Mouse (Mus musculus) intestine, embryonic 15.5 days (tissue): ENCODE data around the gene Tbx15. TPM values are rescaled to one million over a fixed set of nuclear protein-coding genes. Genes with fewer than 3 reads are reported as not detected.
A peak's percentile ranks its signal among the peaks of the same experiment; 100 is the strongest.

Source experiments
- ATAC-seq: fragments of 200-750 bp; cut with Nextera tagmentation; 2 replicates; pipeline ENCODE4 v1.8.0; 2017; ENCODE audit warnings: moderate TSS enrichment, moderate library complexity
- H3K27ac ChIP-seq: fragments of 300-500 bp; sonication (generic); 2 replicates; pipeline ENCODE4 v1.5.1; 2015; ENCODE audit warnings: mild to moderate bottlenecking, inconsistent platforms
- H3K27me3 ChIP-seq: fragments of 300-500 bp; sonication (generic); replicated peaks from 2 replicates; pipeline ENCODE4 v1.6.1; 2015; ENCODE audit warnings: inconsistent platforms
- H3K36me3 ChIP-seq: fragments of 300-500 bp; sonication (generic); 2 replicates; pipeline ENCODE4 v1.6.1; 2015; ENCODE audit warnings: inconsistent platforms
- H3K4me1 ChIP-seq: fragments of 300-500 bp; sonication (generic); replicated peaks from 2 replicates; pipeline ENCODE4 v1.6.1; 2015; ENCODE audit warnings: inconsistent platforms
- H3K4me2 ChIP-seq: fragments of 300-500 bp; sonication (generic); replicated peaks from 2 replicates; pipeline ENCODE4 v1.6.1; 2015; ENCODE audit warnings: mild to moderate bottlenecking, inconsistent platforms
- H3K4me3 ChIP-seq: fragments of 300-500 bp; sonication (generic); replicated peaks from 2 replicates; pipeline ENCODE4 v1.5.1; 2015; ENCODE audit warnings: inconsistent platforms
- H3K9ac ChIP-seq: fragments of 300-500 bp; sonication (generic); 2 replicates; pipeline ENCODE4 v1.6.1; 2015; ENCODE audit warnings: inconsistent platforms
- H3K9me3 ChIP-seq: fragments of 300-500 bp; sonication (generic); 2 replicates; pipeline ENCODE4 v1.6.1; 2016; ENCODE audit warnings: inconsistent platforms
- WGBS: fragments of 180-500 bp; shearing (Covaris S2); methylation state at CpG from one replicate; pipeline ENCODE4 v1.1.7; 2015; 5-methylcytosine and 5-hydroxymethylcytosine counted together
- polyA plus RNA-seq: library from polyadenylated mRNA; unstranded; fragments of >200 nt; fragmentation: Nextera tagmentation; extraction: Ambion mirVana; gene quantifications from 2 replicates; pipeline ENCODE4 v1.2.1, GENCODE M21; 2015

The Tbx15 gene
- polyA plus RNA-seq, 1 experiment from 2014 or later: 0.04 TPM

DNA sequence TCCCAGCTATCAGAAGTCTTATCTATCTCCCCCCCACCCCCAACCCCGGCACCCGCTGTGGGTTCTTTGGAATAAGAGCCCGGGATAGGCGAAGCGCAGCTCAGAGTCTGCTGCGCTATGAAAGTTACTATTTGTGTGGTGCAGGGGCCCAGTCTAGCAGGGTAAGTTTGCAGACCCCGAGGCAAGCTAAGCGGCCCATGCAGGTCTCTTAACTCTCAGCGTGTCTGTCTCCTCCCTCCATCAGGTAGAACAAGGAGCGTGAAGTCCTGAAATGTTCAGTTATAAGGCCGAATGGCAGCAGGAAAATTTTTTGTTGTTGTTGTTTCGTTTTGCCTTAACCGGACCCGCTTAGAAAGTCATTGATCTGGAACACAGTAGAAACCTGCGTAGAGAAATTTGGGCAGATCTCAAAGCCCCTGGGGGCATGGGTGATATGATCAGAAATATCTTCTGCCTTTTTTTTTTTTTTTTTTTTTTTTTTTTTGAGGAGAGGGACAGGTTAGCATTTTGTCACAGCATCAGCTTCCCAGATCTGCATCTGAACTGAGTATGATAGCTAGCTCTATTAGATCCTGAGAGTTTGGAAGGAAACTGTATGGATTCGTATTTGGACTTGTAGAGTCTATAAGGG is 12.4 kb downstream of the Tbx15 start:
- Histone ChIP-seq H3K27me3 (peaks cover 91% of the 10 kb centered on the region), H3K27ac (no peak overlapping the region), H3K4me1 (peaks cover 11% of the 10 kb centered on the region), H3K36me3 (no peaks in the 10 kb centered on the region), H3K4me2 (no peak overlapping the region), H3K9me3 (no peaks in the 10 kb centered on the region), H3K4me3 (no peak overlapping the region), H3K9ac (no peak overlapping the region)
- ATAC-seq: no peak
- 3% methylated on average over 16 of the region's 16 CpGs for WGBS

DNA sequence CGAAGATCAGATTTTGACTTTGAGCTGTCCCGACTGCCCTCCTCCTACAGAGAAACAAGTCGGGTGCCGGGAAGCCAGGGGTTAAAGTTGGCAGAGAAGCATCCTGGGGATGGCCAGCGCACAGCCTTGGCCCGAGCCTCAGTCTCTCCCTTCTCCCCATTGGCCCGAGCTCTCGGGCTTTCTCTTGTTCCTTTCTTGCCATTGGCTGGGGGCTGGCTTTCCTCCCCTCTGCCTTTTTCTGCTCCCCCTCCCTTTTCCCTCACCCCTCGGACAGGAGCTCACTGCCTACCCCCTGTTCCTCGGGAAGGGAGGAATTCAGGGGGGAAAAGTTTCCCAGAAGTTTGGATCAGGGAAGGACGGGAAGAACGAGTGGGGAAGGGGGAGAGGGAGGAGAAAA is 12.9 kb downstream of the Tbx15 start:
- peak overlapping the region; percentile 40; the same call in 1 of the 2 replicates for H3K4me3 ChIP-seq
- no peaks in the 10 kb centered on the region for H3K9me3 ChIP-seq
- peaks cover 11% of the 10 kb centered on the region for H3K4me1 ChIP-seq
- WGBS: 1% methylated on average over 12 of the region's 12 CpGs
- peaks cover 91% of the 10 kb centered on the region for H3K27me3 ChIP-seq
- peak overlapping the region; percentile 88 for H3K4me2 ChIP-seq
- ATAC-seq: no peak
- no peaks in the 10 kb centered on the region for H3K36me3 ChIP-seq
- no peak overlapping the region for H3K9ac ChIP-seq
- H3K27ac ChIP-seq: no peak overlapping the region

DNA sequence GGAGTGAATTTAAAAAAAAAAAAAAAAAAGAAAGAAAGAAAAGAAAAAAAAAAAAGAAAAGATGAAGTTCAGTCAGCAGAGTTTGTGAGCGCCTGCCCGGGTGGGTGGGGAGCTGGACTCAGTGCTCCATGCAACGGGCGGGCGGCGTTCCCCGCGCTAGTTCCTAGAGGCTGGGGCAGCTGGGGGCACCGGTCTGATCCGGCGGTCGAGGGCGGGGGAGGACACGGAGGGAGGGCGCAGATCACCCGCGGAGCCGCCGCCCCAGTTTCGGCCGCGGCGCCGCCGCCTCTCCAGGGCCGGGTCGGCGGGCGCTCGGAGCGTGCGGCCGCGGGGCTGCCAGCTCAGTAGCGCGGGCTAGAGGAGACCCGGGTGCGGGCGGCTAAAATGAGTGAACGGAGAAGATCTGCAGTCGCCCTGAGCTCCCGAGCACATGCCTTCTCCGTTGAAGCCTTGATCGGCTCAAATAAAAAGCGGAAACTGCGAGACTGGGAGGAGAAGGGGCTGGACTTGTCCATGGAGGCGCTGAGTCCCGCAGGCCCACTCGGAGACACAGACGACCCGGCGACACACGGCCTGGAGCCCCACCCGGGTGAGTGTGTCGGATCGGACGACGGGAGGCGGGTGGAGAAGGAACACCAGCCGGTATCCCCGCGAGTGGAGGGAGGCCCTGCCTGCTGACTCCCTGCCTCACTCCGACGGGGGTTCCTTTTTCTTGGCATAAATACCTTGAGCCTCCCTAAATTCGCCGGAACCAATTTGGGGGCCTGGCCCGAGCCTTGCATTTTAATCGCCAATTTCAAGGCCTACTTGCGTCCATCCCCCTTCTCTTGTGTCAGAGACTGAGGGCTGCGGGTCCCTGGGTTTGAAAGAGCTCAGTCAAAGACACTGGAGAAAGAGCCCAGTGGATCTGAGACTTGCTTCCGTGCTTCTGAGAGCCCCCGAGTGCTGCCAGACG is 13.6 kb downstream of the Tbx15 start:
- H3K9me3 ChIP-seq: no peaks in the 10 kb centered on the region
- H3K4me3 ChIP-seq: peak overlapping the region; percentile 40
- H3K4me2 ChIP-seq: peak overlapping the region; percentile 88
- peaks cover 91% of the 10 kb centered on the region for H3K27me3 ChIP-seq
- H3K9ac ChIP-seq: 0 out of 2 replicates have a peak overlapping the region, but pooled peaks have one; percentile 17
- WGBS: under 1% methylated on average over 72 of the region's 73 CpGs
- peak; percentile 73 for ATAC-seq
- H3K36me3 ChIP-seq: no peaks in the 10 kb centered on the region
- H3K4me1 ChIP-seq: peaks cover 11% of the 10 kb centered on the region
- no peak overlapping the region for H3K27ac ChIP-seq

DNA sequence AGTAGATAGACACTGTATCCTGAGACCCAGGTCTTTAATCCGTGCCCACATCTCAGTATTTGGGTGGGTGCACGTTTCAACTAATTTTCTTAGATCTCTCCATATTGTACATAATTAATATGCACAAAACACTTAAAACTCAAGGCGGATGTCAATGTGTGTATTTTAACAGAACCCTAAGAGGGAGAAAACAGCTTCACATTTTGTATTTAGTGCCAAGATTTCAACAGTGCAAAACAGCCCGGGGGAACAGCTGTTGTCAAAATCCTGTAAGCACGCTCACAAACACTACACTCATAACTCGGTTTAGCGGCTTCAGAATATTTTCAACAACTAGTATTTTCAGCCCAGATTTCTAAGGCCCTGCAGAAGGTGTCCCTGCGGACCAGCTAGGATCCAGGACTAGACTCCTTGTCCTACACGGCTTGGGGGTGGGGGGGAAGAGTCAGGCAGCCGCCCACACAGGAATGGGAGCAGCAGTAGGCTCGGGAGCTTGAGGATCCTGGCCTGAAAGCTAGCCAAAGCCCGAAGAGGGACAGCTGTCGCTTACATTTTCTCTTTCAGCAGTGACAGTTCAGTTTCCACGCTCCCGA is 14.5 kb downstream of the Tbx15 start:
- no peak for ATAC-seq
- Histone ChIP-seq H3K9ac (no peak overlapping the region), H3K4me3 (no peak overlapping the region), H3K27me3 (peaks cover 92% of the 10 kb centered on the region), H3K36me3 (no peaks in the 10 kb centered on the region), H3K9me3 (no peaks in the 10 kb centered on the region), H3K4me2 (no peak overlapping the region), H3K27ac (no peak overlapping the region), H3K4me1 (peaks cover 11% of the 10 kb centered on the region)
- WGBS: 2% methylated on average over 15 of the region's 15 CpGs

DNA sequence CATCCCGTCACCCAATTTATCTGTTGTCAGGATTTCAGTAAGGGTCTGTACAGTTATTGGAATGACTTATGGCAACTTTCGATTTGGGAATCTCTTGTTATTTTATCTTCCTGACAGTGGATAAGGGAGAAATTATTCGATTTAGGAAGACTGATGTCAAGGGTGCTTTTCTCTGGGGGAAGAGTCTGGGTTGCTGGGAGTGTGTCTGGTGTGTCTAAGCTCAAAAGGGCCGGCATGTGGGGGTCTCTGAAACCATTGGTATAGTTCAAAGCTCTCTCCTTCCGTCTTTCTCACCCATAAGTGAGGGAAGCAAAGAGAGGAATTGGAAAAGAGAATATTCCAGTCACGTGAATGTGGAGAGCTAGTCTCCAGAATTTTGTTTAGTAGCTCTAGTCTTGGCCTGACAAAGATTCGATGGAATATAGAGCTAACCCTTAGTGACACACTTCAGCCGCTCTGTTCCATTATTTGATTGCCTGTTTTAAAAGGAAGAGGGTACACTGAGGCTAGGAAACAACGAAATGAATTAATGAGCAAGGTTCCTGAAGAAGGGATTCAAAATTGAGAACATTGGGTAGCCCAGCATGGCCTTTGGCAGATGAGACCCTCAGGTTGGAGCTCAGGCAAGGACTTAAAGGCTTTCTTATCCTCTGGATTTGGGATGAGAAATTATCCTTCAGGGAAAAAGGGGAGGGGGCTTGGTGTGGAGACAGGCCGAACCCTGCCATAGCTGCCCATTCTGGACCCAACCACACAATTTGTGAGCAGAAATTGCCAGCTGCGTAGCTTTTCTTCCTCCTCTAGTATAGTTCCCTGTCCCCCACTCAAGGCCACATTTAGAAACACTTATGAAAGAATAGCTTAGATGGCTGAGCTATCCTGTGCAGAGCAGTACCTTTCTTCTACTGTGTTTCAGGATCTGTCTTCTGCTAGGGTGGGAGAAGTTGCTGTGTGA is 15.5 kb downstream of the Tbx15 start:
- Histone ChIP-seq H3K4me3 (no peak overlapping the region), H3K9me3 (no peaks in the 10 kb centered on the region), H3K27me3 (peaks cover 87% of the 10 kb centered on the region), H3K27ac (no peak overlapping the region), H3K4me1 (peaks cover 11% of the 10 kb centered on the region), H3K36me3 (no peaks in the 10 kb centered on the region), H3K9ac (no peak overlapping the region), H3K4me2 (no peak overlapping the region)
- WGBS: 8% methylated on average over 11 of the region's 11 CpGs
- ATAC-seq: no peak

DNA sequence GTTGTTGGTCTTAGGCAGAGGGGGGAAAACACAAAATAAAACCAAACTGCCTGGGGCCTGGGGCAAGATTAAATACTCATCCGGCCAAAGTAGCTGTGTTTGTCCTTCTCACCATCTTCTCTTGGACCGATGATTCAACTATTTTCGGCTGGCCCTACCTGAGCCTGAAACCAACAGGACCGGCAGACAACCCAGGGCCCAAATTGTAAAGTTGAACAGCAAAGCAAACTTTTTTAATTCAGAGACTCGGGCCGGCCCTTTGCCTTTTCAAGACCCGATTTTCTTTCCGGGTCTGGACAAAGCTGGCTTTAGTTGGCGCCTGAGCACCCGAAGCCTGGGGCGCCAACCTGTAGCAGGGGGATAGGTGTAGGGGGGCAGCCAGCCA is 16.2 kb downstream of the Tbx15 start:
- 3% methylated on average over 11 of the region's 11 CpGs for WGBS
- no peak overlapping the region for H3K4me2 ChIP-seq
- H3K4me3 ChIP-seq: no peak overlapping the region
- H3K27me3 ChIP-seq: peaks cover 87% of the 10 kb centered on the region
- H3K4me1 ChIP-seq: peaks cover 11% of the 10 kb centered on the region
- H3K9ac ChIP-seq: no peak overlapping the region
- no peak overlapping the region for H3K27ac ChIP-seq
- H3K9me3 ChIP-seq: no peaks in the 10 kb centered on the region; the same call in 1 of the 2 replicates
- no peak for ATAC-seq
- no peaks in the 10 kb centered on the region for H3K36me3 ChIP-seq

DNA sequence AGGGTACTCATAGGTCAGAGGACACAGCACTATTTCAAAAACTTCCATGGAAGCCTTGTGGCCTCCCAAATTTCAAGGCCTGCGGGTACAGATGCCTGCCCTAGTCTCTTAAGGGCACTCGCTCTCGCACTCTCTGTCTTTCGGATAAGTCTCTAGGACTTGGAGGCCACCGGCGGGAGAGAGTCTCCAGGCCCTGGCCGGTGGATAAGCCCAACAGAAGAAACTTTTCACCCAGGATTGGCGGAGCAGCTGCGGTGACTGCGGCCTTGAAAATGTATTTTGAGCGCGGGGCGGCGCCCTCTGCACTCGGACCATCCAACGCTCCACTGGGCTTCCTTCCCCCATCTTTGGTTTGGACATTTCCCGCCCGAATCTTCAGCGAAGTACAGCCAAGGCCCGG is 16.6 kb downstream of the Tbx15 start:
- Histone ChIP-seq H3K9me3 (no peaks in the 10 kb centered on the region; the same call in 1 of the 2 replicates), H3K9ac (no peak overlapping the region), H3K36me3 (no peaks in the 10 kb centered on the region), H3K27ac (no peak overlapping the region), H3K4me3 (no peak overlapping the region), H3K4me2 (no peak overlapping the region), H3K4me1 (peaks cover 11% of the 10 kb centered on the region), H3K27me3 (peaks cover 87% of the 10 kb centered on the region)
- no peak for ATAC-seq
- WGBS: 1% methylated on average over 20 of the region's 20 CpGs

DNA sequence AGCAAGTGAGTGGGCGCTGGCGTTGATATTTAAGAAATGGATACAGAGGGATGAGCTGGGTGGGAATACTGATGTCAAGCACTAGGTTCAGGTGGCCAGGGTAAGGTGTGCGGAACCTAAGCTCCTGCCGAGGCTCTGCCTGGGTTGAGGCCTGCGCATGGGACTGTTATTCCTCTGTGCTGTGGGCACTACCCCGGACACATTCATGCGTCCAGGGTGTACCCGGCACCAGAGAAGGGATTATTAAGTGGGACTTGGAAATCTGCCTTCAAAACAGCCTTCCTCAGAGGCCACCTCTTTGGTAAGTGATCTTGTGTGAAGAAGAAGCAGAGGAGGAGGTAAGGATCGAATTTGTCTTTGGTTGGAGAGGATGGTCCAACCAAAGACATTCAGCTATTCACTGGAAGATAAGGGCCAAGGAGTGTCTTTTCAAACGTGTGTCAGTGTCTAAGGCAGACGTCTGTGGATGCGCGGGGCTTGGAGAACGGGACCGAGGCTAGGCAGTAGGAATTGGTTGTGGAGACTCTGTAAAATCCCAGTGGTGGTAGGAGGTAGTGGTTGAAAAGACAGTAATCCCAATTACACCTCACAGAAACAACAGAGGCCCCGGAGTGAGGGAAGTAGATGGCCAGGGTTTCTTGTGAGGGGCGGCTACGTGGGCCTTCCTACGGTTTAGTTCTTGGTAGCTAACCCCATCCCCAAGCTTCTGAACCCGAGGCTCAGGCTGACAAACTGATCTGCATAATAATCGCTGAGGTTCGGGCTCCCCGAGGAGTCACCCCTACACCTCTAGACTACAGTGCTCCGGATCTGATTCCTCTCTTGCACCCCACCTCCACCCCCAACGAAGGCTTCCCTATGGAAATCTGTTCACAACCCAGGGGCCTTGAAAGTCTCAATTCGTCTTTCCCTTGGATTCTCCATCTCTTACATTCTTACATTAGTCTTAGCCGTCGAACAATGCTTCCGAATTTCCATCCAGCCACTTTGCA is 17.7 kb downstream of the Tbx15 start:
- no peak for ATAC-seq
- H3K9me3 ChIP-seq: no peaks in the 10 kb centered on the region; the same call in 1 of the 2 replicates
- peaks cover 11% of the 10 kb centered on the region for H3K4me1 ChIP-seq
- no peak overlapping the region for H3K4me3 ChIP-seq
- H3K27me3 ChIP-seq: peaks cover 89% of the 10 kb centered on the region
- no peak overlapping the region for H3K4me2 ChIP-seq
- H3K27ac ChIP-seq: no peak overlapping the region
- 3% methylated on average over 29 of the region's 29 CpGs for WGBS
- no peaks in the 10 kb centered on the region for H3K36me3 ChIP-seq
- no peak overlapping the region for H3K9ac ChIP-seq

DNA sequence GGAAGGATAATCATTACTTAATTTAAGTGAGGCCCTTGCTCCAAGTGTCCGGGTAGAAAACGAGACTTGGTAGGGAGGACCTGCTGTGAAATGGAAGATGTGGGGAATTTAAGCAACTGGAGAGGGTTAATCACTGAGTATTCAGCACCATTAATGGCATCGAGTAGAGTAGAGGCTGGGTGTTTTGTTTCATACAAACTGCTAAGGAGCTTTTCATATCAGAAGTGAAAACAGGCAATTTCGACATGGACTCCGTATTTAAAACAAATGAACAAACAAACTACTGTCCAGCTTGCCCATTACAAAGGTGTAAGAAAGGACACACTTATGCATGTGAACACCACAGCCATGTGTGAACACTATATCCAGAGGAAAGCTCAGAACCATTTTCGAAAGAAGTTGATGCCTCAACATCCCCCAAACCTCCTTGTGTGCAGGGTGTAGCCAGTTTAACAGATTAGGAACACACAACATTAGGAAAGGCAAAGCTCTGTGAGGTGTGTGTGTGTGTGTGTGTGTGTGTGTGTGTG is 19.6 kb downstream of the Tbx15 start:
- H3K27ac ChIP-seq: no peak overlapping the region
- ATAC-seq: no peak
- no peak overlapping the region for H3K9ac ChIP-seq
- H3K4me1 ChIP-seq: no peaks in the 10 kb centered on the region
- H3K9me3 ChIP-seq: no peaks in the 10 kb centered on the region; the same call in 1 of the 2 replicates
- WGBS: 7% methylated on average over 6 of the region's 6 CpGs
- no peak overlapping the region for H3K4me3 ChIP-seq
- no peak overlapping the region for H3K4me2 ChIP-seq
- no peaks in the 10 kb centered on the region for H3K36me3 ChIP-seq
- H3K27me3 ChIP-seq: peaks cover 88% of the 10 kb centered on the region

DNA sequence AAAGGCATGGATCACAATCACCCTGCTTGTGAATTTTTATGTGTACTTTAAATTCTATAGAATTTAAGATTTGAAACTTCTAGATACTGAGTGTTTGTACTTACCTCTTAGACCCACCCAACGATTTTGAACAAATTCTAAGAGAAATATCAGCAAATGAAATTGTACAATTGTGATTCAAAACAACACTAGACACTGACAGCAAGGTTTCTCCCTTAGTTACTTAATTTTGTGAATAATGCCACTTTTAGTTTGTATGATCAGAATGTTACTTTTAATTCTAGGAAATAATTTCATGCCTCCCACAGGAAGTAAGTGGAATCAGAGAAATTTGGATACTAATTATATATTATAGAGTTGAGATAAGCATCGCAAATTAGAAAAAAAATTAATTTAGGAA is 20.2 kb downstream of the Tbx15 start:
- H3K4me2 ChIP-seq: no peak overlapping the region
- no peaks in the 10 kb centered on the region for H3K36me3 ChIP-seq
- H3K9ac ChIP-seq: no peak overlapping the region
- H3K4me1 ChIP-seq: no peaks in the 10 kb centered on the region
- no peak for ATAC-seq
- peaks cover 88% of the 10 kb centered on the region for H3K27me3 ChIP-seq
- H3K27ac ChIP-seq: no peak overlapping the region
- H3K9me3 ChIP-seq: no peaks in the 10 kb centered on the region; the same call in 1 of the 2 replicates
- no peak overlapping the region for H3K4me3 ChIP-seq
- WGBS: 37% methylated on average over 2 of the region's 2 CpGs
